Mouse (Mus musculus): ENCODE measurements around the gene Gabrb3.

DNA sequence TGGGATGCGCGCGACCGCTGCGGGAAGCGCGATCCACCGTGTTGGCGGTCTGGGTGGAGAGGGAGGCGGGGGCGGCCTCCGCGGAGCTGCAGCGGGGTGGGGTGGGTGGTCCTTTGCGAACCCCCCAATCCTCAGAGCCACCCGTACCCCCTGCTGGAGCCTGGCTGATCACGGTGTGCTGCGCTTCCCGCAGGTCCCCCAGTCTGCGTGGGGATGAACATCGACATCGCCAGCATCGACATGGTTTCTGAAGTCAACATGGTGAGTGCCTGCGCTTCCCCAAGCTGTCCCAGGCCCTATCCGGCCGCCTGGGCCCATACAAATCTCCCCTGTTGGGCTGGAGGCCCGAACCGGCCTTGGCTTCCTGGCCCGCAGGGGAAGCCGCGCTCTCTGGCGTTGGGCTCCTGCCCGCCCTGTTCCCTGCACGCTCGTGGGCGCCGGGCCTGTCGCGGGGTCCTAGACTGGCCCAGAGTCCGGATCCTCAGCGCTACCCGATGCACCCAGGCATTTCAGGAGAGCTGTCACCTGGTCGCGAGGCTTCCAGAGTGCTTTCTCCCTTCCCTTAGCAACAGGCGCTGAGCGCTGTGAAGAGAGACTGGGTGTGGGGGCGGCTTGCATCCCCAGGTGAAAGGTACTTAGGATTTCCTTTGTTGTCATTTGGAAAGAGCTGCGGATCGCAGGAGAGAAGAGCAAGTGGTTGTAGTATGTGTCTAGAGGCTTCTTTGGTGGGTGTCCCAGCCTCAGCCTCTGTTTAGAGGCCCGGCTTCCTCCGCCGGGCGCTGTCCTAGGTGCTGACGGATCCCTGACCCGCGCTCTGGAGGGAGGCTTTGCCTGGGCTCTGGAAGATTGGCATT lies 172.3 kb downstream of the Gabrb3 start:
- no peak for TF ChIP-seq GATA2 (IDR thresholded peaks at IDR 0.05; ENCODE audit: borderline replicate concordance, low read depth, low read length)
- no peak for TF ChIP-seq CTCF (IDR thresholded peaks at IDR 0.05; ENCODE audit: low read depth, low read length)
- TF ChIP-seq TAL1 (conservative IDR thresholded peaks at IDR 0.05; ENCODE audit: low read depth, low read length): no peak

All from G1E (cell line).